Mouse (Mus musculus): ENCODE data around the gene Igsf3.

Igsf3 gene

DNA sequence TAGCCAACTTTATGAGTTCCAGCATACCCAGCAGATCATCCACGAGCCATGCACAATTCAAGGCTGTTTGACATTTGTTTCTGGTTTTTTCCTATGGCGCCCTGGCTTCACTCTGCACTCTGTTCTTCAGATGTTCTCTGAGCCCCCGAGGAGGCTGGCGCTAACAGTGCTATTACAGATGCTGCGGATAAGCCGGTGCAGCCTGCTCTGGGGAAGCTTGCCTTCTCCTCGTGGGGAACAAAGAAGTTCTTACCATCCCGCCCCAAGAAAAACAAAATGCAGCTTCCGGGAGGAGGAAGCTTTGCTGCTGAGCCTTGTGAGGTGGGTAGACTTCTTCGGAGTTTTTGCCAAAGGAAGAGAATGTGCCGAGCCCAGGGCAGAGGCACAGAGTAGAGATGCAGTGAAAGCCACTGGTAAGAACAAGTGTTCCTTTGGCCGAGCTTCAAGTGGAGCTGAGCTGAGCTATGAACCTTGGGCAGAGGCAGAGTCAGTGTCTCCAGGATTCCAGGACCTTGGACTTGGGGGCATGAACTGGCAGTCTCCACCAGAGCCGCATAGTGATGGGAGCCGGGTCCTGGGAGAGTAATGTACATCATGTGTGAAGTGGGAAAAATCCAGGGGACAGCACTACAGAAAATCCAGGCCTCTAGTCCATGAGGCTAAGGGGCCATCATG is 125.3 kb downstream of the Igsf3 start:
- DNase-seq (ENCODE audit: low spot score) = no peak

DNA sequence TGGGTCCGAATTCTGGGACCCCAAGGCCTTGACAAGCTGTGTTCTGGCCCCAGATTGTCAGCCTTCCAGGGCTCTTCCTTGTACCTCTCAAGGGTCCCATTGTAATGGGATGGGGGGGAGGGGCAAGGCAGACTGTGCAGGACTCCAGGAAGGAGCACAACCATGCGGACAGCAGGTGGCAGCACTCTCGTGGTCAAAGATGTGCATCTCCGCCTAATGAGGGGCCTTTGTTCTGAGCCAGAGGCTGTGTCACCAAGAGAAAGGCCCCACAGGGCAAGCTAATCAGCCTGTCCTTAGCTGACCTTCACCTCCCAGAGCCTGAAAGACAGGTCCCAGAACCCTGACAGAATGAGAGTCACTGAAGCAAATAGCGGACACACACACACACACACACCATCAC is 129.3 kb downstream of the Igsf3 start:
- peak; percentile 85 for DNase-seq (ENCODE audit: low spot score)

DNA sequence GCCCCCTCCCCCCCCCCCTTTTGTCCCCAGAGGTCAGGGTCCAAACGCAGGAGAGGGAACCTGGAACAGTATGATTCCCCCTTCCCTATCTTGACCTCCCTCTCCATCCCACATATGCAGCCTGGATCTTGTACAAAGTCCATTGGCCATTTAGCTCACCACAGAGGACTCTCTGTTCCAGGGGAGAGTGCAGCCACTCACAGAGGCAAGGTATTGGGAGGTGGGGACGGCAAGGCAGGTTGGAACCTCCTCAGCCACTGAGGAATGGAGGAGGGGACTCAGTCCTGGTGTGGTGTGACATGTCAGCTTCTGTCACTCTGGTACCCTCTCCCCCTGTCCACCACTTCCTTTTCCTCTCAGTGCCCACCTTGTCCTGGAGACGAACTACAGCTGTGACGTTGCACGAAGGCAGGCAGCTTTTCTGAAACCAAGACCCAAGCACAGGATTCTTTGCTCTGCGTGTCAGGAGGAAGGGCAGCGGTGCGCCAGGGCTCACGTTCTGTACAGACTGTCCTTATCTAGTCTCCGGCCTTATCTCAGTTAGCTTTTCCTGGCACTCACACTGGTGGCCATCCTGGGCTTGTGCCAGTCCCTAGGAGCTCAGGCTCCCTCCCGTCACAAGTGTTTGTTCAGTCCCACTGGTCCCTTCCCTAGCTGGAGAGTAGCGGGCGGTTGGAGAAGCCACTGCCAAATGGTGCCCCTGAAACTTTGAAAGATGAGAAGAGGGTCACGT is 130.3 kb downstream of the Igsf3 start:
- DNase-seq (ENCODE audit: low spot score) = peak; percentile 68

DNA sequence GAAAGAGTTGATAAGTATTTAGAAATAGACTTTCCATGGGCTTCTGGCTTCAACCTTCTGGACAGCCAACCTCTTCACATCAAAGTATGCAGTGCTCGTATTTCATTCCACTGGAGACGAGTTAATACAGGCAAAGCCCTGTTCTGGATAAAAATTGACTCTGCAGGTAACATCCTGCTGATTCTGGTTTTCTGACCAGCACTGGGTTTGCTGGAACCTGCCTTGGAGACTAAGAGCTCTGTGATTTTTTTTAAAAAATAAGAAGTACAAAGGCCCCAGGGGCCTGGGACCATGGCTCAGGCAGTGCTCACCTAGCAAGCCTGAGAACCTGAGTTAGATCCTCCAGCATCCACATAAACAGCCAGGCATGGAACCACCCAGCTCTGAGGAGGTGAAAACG is 130.9 kb downstream of the Igsf3 start:
- DNase-seq (ENCODE audit: low spot score) = no peak

DNA sequence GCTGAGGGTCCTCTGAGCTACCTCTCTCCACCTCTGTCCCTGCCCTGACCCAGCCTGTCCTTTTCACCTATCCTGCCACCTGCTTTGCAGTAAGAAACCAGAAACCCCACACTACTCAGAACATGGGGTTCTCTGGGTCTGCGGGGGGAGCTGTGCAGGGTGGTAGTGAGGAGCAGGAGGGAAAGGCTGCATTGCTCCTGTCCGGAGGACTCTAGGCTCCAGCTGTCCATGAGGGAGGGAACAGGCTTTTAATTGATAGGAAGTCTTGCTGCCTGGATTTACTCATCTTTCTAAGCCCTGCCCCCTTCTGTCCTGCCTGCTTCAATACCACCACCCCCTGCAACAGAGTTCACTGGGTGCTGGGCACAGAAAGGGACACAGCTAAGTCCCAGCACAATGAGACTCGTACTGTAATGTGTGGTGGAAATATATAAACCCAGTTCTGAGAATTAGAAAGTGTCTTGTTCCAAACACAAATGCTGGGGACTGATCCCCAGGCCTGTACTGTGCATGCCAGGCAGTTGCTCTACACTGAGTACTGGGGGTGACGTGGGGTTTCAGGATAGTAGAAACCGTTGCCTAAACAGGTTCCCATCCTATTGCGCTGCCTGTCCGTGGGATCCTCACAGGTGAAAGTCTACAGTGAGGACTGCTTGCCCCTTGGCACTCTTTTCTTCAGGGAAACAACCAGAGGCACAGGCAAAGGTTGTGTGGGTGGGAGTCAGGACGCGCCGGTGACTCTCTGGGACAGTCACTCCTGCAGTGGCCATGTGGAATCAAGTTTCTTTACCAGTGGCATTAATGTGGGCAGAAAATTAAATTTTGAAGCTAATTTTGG is 133.0 kb downstream of the Igsf3 start:
- no peak for DNase-seq (ENCODE audit: low spot score)

DNA sequence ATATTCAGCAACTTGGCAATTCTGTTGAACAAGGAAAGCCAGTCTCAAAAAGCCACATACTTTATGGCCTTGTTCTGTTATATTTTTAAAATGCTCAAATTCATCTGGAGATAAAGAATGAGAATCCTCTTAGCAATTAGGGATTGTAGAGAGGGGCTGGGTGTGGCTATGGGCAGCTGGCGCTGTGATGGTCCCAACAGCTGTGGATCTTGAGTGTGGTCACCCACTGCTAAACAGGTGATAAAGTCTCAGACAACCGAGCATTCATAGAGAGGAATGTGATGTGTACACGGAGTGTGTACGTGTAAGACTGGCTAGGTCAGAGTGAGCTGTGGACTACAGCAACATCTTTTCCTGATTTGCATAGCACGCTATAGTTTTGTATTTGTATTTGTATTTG is 133.7 kb downstream of the Igsf3 start:
- no peak for DNase-seq (ENCODE audit: low spot score)

Measured in ovary, postnatal 36 days (tissue).